Mouse (Mus musculus): ENCODE data around the gene Sync.

Gene Sync

GRCm38 (mm10) chr4:129313886-129314285, 26.5 kb downstream of the Sync start:
- DNase-seq = no peak

- DNase-seq = no peak
Measured at GRCm38 (mm10) chr4:129320876-129321275, 33.5 kb downstream of the Sync start.

- no peak for DNase-seq
Measured at GRCm38 (mm10) chr4:129322042-129322441, 34.6 kb downstream of the Sync start.

- no peak for DNase-seq
Measured at GRCm38 (mm10) chr4:129323491-129323890, 36.1 kb downstream of the Sync start.

GRCm38 (mm10) chr4:129324756-129325155, 37.3 kb downstream of the Sync start:
- peak; percentile 13 for DNase-seq

- DNase-seq = no peak
Measured at GRCm38 (mm10) chr4:129326191-129326590, 38.8 kb downstream of the Sync start.

- DNase-seq = no peak
Measured at GRCm38 (mm10) chr4:129332846-129333245, 45.4 kb downstream of the Sync start.

GRCm38 (mm10) chr4:129334677-129335215, 47.3 kb downstream of the Sync start:
- DNase-seq = no peak

- peak; percentile 99 for DNase-seq
Measured at GRCm38 (mm10) chr4:129335216-129336074, 48.0 kb downstream of the Sync start, which contains the start of the genes Rbbp4 and Zbtb8os. Gene Rbbp4, minus strand, starts transcription at chr4:129335370. Gene Zbtb8os, plus strand, starts transcription at chr4:129335695.

- peak; percentile 26 for DNase-seq
Measured at GRCm38 (mm10) chr4:129336291-129336690, 48.9 kb downstream of the Sync start.

GRCm38 (mm10) chr4:129339743-129340142, 52.3 kb downstream of the Sync start:
- DNase-seq = no peak

- DNase-seq = no peak
Measured at GRCm38 (mm10) chr4:129341888-129342287, 54.5 kb downstream of the Sync start.

- DNase-seq = no peak
Measured at GRCm38 (mm10) chr4:129342705-129343104, 55.3 kb downstream of the Sync start.

GRCm38 (mm10) chr4:129346481-129347154, 59.2 kb downstream of the Sync start:
- peak; percentile 30 for DNase-seq

GRCm38 (mm10) chr4:129350644-129351043, 63.2 kb downstream of the Sync start:
- DNase-seq = peak; percentile 90

- no peak for DNase-seq
Measured at GRCm38 (mm10) chr4:129351111-129351510, 63.7 kb downstream of the Sync start.

- no peak for DNase-seq
Measured at GRCm38 (mm10) chr4:129353176-129353575, 65.8 kb downstream of the Sync start.

GRCm38 (mm10) chr4:129354236-129354635, 66.8 kb downstream of the Sync start:
- DNase-seq = no peak

GRCm38 (mm10) chr4:129357613-129358163, 70.3 kb downstream of the Sync start:
- DNase-seq = no peak
